Mouse (Mus musculus): Measurements from ENCODE around the gene Rps15a.

DNA sequence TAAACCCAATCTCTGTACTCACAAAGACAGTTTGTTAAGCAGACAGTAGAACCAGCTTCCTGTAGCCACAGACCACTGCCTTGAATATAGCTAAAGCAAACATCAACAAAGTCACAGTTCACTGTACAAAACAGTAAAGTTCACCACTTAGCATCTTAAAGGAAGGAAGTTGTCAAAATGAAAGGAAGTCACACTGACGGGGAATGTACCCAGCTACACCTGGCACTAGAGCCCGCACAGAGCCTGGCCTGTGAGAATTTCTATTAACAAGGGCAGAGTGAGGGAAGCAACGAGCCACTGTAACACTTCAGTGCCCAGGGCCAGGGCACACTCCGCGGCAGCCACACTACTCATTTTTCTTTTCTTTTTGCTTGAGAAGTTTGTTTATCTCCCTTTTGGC, 4.0 kb upstream of the Rps15a start:
- TF ChIP-seq POLR2A (IDR thresholded peaks at IDR 0.05; ENCODE audit: control insufficient read depth, extremely low read depth, insufficient read depth, low read length, poor library complexity) (no peak), CTCF (IDR thresholded peaks at IDR 0.05; ENCODE audit: borderline replicate concordance, control insufficient read depth, extremely low read depth, insufficient read depth, low read length, poor library complexity) (no peak)
